Mouse (Mus musculus): ENCODE measurements at regions not wholly inside any gene's neighbourhood (a gene's known extent, or its start where the extent isn't known, plus 50 kb on each side); places are given as distances from the start of the nearest gene placed in this dataset.

GRCm38 (mm10) chr9:83707361-83707760, 98.7 kb downstream of the Elovl4 start:
- Histone ChIP-seq H3K4me2 (ENCODE audit: low read depth) (no peak overlapping the region), H3K27me3 (ENCODE audit: control insufficient read depth, insufficient read depth, insufficient read length) (no peaks in the 10 kb centered on the region), H3K4me3 (no peak overlapping the region), H3ac (ENCODE audit: control insufficient read depth, insufficient read length) (no peak overlapping the region), H3K79me2 (ENCODE audit: control insufficient read depth, insufficient read depth) (no peaks in the 10 kb centered on the region), H3K36me3 (ENCODE audit: control insufficient read depth, insufficient read depth) (no peaks in the 10 kb centered on the region)
- no peak for TF ChIP-seq TCF12 (IDR thresholded peaks at IDR 0.05; ENCODE audit: insufficient read depth, poor library complexity, severe bottlenecking)
- no peak for TF ChIP-seq SRF (IDR thresholded peaks at IDR 0.05; ENCODE audit: control insufficient read depth, insufficient read length, low read depth)

GRCm38 (mm10) chr9:83706071-83706470, 100.0 kb downstream of the Elovl4 start:
- TF ChIP-seq SRF (IDR thresholded peaks at IDR 0.05; ENCODE audit: control insufficient read depth, insufficient read length, low read depth) (no peak), TCF3 (IDR thresholded peaks at IDR 0.05; ENCODE audit: insufficient read length, low read depth) (no peak), CEBPB (IDR thresholded peaks at IDR 0.05; ENCODE audit: insufficient read depth, poor library complexity, severe bottlenecking) (no peak), MYOG (IDR thresholded peaks at IDR 0.05; ENCODE audit: control insufficient read depth in 1 of 3, insufficient read depth in 1 of 3, insufficient read length in 2 of 3, low read depth in 2 of 3) (no peak), POLR2AphosphoS2 (IDR thresholded peaks at IDR 0.05; ENCODE audit: insufficient read length, low read depth) (no peak), E2F4 (IDR thresholded peaks at IDR 0.05; ENCODE audit: insufficient read depth) (no peak), REST (IDR thresholded peaks at IDR 0.05; ENCODE audit: insufficient read depth, insufficient read length) (no peak), MAX (IDR thresholded peaks at IDR 0.05; ENCODE audit: low read depth) (no peak), POLR2A (IDR thresholded peaks at IDR 0.05; ENCODE audit: insufficient read length, low read depth) (no peak), USF1 (IDR thresholded peaks at IDR 0.05; ENCODE audit: low read depth) (no peak)
- Histone ChIP-seq H3K4me3 (no peak overlapping the region), H3ac (ENCODE audit: control insufficient read depth, insufficient read length) (no peak overlapping the region), H3K79me2 (ENCODE audit: control insufficient read depth, insufficient read depth) (no peaks in the 10 kb centered on the region), H3K4me2 (ENCODE audit: low read depth) (no peak overlapping the region), H3K36me3 (ENCODE audit: control insufficient read depth, insufficient read depth) (no peaks in the 10 kb centered on the region), H3K27me3 (ENCODE audit: control insufficient read depth, insufficient read depth, insufficient read length) (no peaks in the 10 kb centered on the region)

GRCm38 (mm10) chr9:83704186-83704585, 101.9 kb downstream of the Elovl4 start:
- H3K4me3 ChIP-seq = no peak overlapping the region
- H3K27me3 ChIP-seq (ENCODE audit: control insufficient read depth, insufficient read depth, insufficient read length) = no peaks in the 10 kb centered on the region
- TF ChIP-seq MYOD1 (IDR thresholded peaks at IDR 0.05; ENCODE audit: control insufficient read depth in 1 of 3, insufficient read length in 2 of 3, low read depth in 2 of 3) (no peak), SRF (IDR thresholded peaks at IDR 0.05; ENCODE audit: control insufficient read depth, insufficient read length, low read depth) (no peak), TCF3 (IDR thresholded peaks at IDR 0.05; ENCODE audit: insufficient read length, low read depth) (no peak), E2F4 (IDR thresholded peaks at IDR 0.05; ENCODE audit: insufficient read depth) (no peak), TCF12 (IDR thresholded peaks at IDR 0.05; ENCODE audit: insufficient read depth, poor library complexity, severe bottlenecking) (no peak), CEBPB (IDR thresholded peaks at IDR 0.05; ENCODE audit: insufficient read depth, poor library complexity, severe bottlenecking) (no peak), MYOG (IDR thresholded peaks at IDR 0.05; ENCODE audit: control insufficient read depth in 1 of 3, insufficient read depth in 1 of 3, insufficient read length in 2 of 3, low read depth in 2 of 3) (no peak), POLR2AphosphoS2 (IDR thresholded peaks at IDR 0.05; ENCODE audit: insufficient read length, low read depth) (no peak), MAX (IDR thresholded peaks at IDR 0.05; ENCODE audit: low read depth) (no peak), POLR2A (IDR thresholded peaks at IDR 0.05; ENCODE audit: insufficient read length, low read depth) (no peak), REST (IDR thresholded peaks at IDR 0.05; ENCODE audit: insufficient read depth, insufficient read length) (no peak), USF1 (IDR thresholded peaks at IDR 0.05; ENCODE audit: low read depth) (no peak)
- no peaks in the 10 kb centered on the region for H3K79me2 ChIP-seq (ENCODE audit: control insufficient read depth, insufficient read depth)
- no peak overlapping the region for H3K4me2 ChIP-seq (ENCODE audit: low read depth)
- H3K36me3 ChIP-seq (ENCODE audit: control insufficient read depth, insufficient read depth) = no peaks in the 10 kb centered on the region
- no peak overlapping the region for H3ac ChIP-seq (ENCODE audit: control insufficient read depth, insufficient read length)

- Histone ChIP-seq H3K36me3 (ENCODE audit: control insufficient read depth, insufficient read depth) (no peaks in the 10 kb centered on the region), H3K79me2 (ENCODE audit: control insufficient read depth, insufficient read depth) (no peaks in the 10 kb centered on the region), H3K4me2 (ENCODE audit: low read depth) (no peak overlapping the region), H3K27me3 (ENCODE audit: control insufficient read depth, insufficient read depth, insufficient read length) (no peaks in the 10 kb centered on the region), H3K4me3 (no peak overlapping the region), H3ac (ENCODE audit: control insufficient read depth, insufficient read length) (no peak overlapping the region)
- no peak for TF ChIP-seq USF1 (IDR thresholded peaks at IDR 0.05; ENCODE audit: low read depth)
- no peak for TF ChIP-seq CEBPB (IDR thresholded peaks at IDR 0.05; ENCODE audit: insufficient read depth, poor library complexity, severe bottlenecking)
- no peak for TF ChIP-seq POLR2A (IDR thresholded peaks at IDR 0.05; ENCODE audit: insufficient read length, low read depth)
- no peak for TF ChIP-seq TCF12 (IDR thresholded peaks at IDR 0.05; ENCODE audit: insufficient read depth, poor library complexity, severe bottlenecking)
Observed at GRCm38 (mm10) chr9:83700916-83701315, 105.2 kb downstream of the Elovl4 start.

GRCm38 (mm10) chr9:83700056-83700455, 106.0 kb downstream of the Elovl4 start:
- no peak for TF ChIP-seq TCF12 (IDR thresholded peaks at IDR 0.05; ENCODE audit: insufficient read depth, poor library complexity, severe bottlenecking)
- no peak for TF ChIP-seq REST (IDR thresholded peaks at IDR 0.05; ENCODE audit: insufficient read depth, insufficient read length)
- no peak for TF ChIP-seq POLR2AphosphoS2 (IDR thresholded peaks at IDR 0.05; ENCODE audit: insufficient read length, low read depth)
- no peak for TF ChIP-seq E2F4 (IDR thresholded peaks at IDR 0.05; ENCODE audit: insufficient read depth)
- H3ac ChIP-seq (ENCODE audit: control insufficient read depth, insufficient read length) = no peak overlapping the region
- H3K36me3 ChIP-seq (ENCODE audit: control insufficient read depth, insufficient read depth) = no peaks in the 10 kb centered on the region
- no peaks in the 10 kb centered on the region for H3K79me2 ChIP-seq (ENCODE audit: control insufficient read depth, insufficient read depth)
- no peak overlapping the region for H3K4me3 ChIP-seq
- H3K27me3 ChIP-seq (ENCODE audit: control insufficient read depth, insufficient read depth, insufficient read length) = no peaks in the 10 kb centered on the region
- no peak overlapping the region for H3K4me2 ChIP-seq (ENCODE audit: low read depth)

All from myocyte (in vitro differentiated cells).